Mouse (Mus musculus) layer of hippocampus, adult 9-10 months (tissue): ENCODE data around the gene Sult1a1.
"Not testable (repeated sequence)": the region's sequence is repeated elsewhere in the genome, so short reads cannot be mapped to it uniquely, and the experiment has no call there.

Experiments
- DNase-seq: peaks from one replicate; pipeline ENCODE4 v3.0.0; 2022; ENCODE audit warnings: low spot score

Gene Sult1a1

GRCm38 (mm10) chr7:126696886-126697285, 20.7 kb upstream of the Sult1a1 start:
- no peak for DNase-seq

- DNase-seq: no peak
Measured at GRCm38 (mm10) chr7:126696303-126696702, 20.1 kb upstream of the Sult1a1 start.

GRCm38 (mm10) chr7:126695631-126696207, 19.5 kb upstream of the Sult1a1 start, which contains the start of gene Slx1b:
Gene Slx1b, minus strand, starts transcription at chr7:126695784.
- peak; percentile 89 for DNase-seq

- no peak for DNase-seq
Measured at GRCm38 (mm10) chr7:126695210-126695611, 19.0 kb upstream of the Sult1a1 start, which contains the start of gene Bola2. Gene Bola2, plus strand, starts transcription at chr7:126695401.

- no peak for DNase-seq
Measured at GRCm38 (mm10) chr7:126694441-126695051, 18.3 kb upstream of the Sult1a1 start.

DNA sequence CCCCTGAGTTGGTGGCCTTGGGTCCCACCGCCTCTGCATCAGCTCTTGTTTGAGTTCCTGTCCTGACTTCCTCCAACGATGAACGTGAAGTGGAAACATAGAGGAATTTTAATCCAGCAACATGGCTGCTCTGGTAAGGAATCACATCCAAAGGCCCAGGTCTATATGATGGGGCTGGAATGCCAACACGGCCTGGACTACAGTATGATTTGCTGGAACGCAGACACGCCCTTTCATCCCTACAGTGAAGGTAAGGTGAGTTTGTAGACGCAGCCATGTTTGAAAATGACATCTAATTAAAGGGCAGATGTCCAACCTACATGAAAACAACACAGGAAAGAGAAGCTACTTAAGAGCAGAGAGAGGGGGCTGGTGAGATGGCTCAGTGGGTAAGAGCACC, 17.5 kb upstream of the Sult1a1 start:
- DNase-seq: no peak

DNA sequence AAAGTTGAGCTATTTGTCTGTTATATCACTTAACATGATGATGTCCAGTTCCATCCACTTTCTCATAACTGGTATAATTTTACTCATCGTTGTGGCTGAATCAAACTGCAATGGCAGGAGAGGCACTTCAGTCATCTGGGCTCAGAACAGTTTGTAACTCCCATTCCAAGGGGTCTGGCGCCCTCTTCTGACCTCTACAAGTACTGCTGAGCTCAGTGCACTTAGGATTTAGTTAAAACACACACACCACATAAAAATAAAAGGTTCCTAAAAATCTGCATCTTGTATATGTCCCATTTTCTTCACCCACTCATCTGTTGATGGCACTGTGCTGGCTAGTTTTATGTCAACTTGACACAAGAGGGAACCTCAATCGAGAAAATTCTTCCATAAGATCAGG, 17.0 kb upstream of the Sult1a1 start:
- DNase-seq: peak; percentile 85

DNA sequence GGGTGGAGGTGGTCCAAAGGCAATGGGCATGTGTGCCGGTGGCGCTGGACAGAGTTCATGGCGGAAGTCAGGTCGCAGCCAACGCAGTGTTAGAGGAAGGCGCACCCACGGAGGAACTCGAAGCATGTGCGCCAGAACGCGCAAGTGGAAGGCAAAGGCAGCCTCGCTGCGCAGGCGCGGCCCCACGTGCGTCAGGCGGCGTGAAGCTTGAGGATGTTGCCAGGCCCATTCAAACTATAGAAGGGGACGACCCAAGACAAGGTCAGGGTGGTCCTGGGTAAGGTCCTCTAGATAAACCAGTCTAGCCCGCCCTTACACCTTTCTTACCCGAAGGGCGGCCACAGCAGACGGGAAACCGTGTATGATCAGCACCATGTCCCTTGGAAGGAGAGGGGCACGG, 16.2 kb upstream of the Sult1a1 start:
- no peak for DNase-seq

DNA sequence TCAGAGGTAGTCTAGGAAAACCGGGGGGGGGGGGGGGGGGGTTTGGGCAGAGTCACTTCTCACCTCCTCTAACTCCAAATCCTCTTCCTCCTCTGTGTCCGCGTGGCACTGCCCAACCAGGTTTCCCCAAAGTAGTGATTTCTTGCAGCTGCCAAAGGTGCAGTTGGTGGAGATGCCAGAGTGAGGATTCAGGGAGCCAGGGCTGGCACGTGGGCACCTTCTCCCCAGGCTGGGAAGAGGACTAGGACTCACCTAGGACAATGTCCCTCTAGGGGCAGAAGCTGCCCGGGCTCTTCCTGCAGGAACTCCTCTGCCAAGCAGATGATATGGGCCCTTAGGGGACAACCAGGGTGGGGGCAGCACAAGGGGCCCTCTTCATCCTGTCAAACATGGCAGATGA, 15.4 kb upstream of the Sult1a1 start:
- DNase-seq: no peak

DNA sequence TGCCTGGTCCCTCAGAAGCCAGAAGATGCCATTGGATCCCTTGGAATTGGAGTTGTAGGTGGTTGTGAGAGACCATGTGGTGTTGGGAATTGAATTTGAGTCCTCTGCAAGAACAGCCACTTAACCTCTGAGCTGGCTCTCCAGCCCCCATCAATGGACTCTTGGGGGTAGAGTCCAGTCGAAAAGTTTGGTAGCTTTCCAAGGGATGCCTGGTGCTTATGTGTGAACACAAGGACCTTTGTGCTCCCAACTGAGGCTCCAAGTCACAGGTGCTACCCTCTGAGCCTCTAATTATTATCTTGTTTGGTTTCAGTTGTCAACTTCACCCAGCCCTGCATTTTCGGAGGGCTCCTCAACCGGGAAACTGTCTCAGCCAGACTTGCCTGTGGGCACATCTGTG, 14.5 kb upstream of the Sult1a1 start:
- no peak for DNase-seq

DNA sequence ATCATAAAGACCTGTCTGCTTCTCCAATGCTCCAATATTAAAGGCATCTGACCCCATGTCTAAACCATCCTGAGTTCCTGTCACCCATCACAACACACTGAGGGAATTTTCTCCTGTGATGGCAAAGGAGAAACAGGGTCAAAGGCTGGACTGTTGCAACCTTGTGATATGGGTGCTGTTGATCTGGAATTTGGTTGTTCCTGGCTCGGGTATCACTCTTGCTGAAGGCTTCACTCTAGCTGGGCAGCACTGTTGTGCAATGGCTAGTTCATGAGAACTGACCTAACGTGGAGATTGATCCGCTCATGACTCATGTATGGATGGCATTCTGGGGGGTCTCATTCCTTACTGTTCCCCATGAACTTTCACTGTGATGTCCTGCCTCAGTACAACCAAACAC, 12.8 kb upstream of the Sult1a1 start:
- no peak for DNase-seq

DNA sequence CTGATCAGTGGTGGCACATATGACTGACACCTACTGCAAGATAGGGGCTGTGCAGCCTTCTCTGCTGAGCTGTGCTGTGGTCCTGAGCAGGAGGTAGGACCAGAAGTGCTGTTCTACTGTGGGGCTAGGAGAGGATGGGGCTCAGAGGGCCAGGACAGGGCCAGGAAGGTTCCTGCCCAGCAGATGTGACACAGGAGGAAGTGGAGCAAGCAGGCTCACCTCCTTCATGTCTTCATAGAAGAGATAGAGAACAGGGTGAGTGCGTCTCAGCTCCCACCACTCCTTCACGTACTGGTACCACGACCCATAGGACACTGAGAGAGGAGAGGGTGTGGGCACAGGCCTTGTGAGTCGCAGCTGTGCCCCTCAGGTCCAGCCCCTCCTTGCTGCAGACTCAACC, 11.9 kb upstream of the Sult1a1 start:
- DNase-seq: not testable (repeated sequence)

DNA sequence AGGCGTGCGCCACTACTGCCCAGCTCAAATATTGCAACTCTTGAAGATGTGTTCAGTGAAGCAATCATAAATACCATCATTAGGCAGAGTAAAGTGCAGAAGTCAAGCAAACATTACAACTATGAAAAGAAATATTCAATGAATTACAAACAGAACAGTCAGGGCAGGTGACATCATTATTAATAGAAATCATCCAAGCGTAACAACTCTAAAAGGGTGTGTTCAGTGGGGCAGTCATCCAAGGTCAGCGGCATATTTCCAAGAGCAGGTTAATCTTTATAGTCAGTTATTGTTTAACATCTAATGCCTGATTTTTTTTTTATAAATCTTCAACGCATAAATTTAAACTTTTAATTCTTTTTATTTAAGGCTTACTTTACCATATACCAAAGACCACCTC, 5.0 kb upstream of the Sult1a1 start:
- DNase-seq: no peak

DNA sequence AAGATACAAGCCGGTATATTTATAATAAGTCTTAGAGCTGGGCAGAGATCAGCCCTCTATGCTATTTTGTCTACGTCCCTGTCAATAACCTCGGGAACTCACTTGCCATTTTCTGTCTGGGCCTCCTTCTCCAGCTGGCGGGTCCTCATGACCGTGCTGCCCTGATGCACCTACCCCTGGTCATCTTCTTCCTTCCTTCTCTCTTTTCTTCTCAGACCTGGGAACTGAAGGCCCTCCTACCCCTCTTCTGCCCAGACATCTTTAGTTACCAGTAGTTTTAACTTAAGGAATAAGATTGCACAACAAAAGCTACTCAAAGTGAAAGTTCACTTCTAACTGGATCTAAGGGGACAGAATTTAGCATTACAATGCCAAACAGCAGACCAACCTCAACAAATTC, 3.5 kb upstream of the Sult1a1 start:
- no peak for DNase-seq

DNA sequence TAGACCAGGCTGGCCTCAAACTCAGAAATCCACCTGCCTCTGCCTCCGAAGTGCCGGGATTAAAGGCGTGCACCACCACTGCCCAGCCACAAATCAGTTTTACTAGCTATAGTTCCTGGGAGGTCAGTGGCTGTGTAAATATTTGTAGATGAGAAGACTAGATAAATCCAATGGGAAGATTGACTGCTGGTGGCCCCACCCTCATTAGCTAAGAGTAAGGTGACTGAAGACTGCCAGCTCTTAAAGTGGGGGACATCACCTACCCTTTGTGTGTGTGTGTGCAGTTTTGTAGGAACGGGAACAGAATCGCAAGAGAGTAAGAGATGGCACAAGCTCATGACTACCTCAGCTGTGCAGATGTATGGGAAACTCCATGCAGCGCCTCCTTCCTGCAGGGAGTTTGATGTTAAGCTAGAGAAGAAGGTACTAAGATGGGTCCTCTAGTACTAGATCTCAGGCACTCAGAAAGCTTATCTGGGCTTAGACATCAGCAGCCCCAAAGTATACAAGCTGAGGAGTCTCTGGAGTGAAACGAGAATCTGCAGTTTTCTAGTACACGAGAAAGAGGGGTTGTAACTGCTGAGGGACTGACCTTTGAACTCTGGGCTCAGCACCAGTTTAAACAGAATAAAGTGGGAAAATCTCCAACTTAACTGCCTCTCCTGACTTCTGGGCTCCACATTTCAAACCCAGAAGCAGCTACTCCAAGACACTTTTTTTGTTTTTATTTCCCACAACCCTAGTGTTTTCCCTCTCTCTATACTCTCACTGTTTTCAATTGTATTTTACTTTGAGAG, 2.5 kb upstream of the Sult1a1 start:
- DNase-seq: no peak

GRCm38 (mm10) chr7:126676631-126677220, 494 bp upstream of the Sult1a1 start:
- DNase-seq: no peak

GRCm38 (mm10) chr7:126675104-126675503, 1.1 kb downstream of the Sult1a1 start:
- DNase-seq: no peak

DNA sequence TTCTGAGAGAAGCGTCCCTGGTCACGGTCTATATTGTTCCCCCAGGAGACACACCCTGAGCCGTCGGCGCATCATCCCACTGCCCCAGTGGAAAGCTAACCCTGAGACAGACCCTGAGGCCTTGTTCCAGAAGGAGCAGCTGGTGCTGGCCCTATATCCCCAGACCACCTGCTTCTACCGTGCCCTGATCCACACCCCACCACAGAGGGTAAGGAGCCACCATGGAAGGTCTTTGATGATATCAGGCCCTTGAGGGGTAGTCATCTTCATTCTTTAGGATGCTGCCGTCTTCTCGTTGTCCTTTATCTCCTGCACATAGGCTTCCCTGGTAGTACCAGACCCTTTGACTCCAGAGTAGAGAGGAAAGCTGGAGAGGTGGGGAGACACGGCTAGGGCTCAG, 4.1 kb downstream of the Sult1a1 start:
- no peak for DNase-seq

- DNase-seq: no peak
Measured at GRCm38 (mm10) chr7:126670152-126670551, 6.1 kb downstream of the Sult1a1 start.

- no peak for DNase-seq
Measured at GRCm38 (mm10) chr7:126668452-126668851, 7.8 kb downstream of the Sult1a1 start.

DNA sequence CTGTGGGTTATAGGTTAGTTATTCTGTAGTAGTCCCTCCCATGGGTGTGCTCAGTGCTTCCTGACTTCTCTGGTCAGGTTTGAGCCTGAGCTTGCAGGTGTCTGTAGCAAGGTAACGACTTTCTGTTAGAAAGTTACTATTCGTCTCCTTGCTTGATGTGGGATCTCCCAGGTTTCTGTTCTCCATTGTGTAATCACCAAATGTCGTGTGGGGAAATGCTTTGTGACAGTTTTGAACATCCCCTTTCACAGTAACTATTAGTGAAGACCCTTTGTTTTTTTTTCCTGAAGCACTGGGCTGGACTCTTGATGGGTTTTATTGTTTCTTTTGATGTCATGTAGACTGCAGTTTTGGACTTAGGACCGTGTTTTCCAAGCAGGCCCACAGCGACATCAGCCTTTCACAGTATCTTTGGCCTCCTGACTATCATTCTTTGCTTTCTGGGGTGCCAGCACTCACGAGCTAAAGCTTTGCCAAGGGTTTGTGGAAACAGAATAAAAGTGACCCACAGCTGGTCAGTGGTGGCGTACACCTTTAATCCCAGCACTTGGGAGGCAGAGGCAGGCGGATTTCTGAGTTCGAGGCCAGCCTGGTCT, 8.6 kb downstream of the Sult1a1 start:
- DNase-seq: no peak

DNA sequence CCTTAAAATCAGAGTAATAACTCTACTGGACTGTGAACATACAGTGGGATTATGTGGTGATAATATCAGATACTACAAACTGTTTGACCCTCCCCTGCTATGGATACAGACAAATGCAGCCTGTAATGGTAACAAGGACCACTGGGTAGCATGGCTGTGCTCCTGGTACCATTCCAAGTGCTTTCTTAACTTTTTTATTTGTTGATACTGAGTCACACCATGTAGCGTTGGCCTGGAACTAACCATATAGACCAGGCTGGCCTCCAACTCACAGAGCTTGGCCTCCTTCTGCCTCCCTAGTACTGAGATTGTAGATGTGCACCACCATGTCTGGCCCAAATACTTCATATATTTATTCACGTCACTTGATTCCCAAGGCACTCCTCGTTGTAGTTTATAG, 11.0 kb downstream of the Sult1a1 start:
- no peak for DNase-seq

DNA sequence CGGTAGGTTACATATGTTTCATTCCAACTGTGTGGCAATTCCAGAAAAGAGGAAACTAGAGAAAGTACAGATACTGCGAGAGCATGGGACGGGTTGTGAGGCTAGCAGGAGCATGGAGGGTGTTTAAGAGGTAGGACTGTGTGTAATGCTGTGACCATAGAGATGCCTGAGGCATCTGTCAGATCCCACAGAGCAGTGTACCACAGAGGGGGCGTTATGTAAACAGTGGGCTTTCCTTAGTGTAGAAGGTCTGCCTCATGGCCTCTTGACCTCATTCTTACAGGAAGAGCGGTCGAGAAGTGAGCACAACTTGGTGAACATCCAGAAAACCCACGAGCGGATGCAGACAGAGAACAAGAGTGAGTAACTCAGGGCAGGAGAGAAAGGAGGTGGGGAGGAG, 12.6 kb downstream of the Sult1a1 start:
- DNase-seq: no peak
